Mouse (Mus musculus): ENCODE results near the gene Nrtn.

Nrtn gene

GRCm38 (mm10) chr17:56762769-56763731, 5.7 kb upstream of the Nrtn start:
- DNase-seq (ENCODE audit: low read depth, low spot score): no peak

GRCm38 (mm10) chr17:56761991-56762410, 4.7 kb upstream of the Nrtn start:
- peak; percentile 85 for DNase-seq (ENCODE audit: low read depth, low spot score)

GRCm38 (mm10) chr17:56761077-56761476, 3.7 kb upstream of the Nrtn start:
- no peak for DNase-seq (ENCODE audit: low read depth, low spot score)

GRCm38 (mm10) chr17:56759261-56759660, 1.9 kb upstream of the Nrtn start:
- DNase-seq (ENCODE audit: low read depth, low spot score): no peak

GRCm38 (mm10) chr17:56758132-56758531, 802 bp upstream of the Nrtn start:
- DNase-seq (ENCODE audit: low read depth, low spot score): no peak

- DNase-seq (ENCODE audit: low read depth, low spot score): no peak
These were observed 479 bp downstream of the Nrtn start for GRCm38 (mm10) chr17:56756703-56757399.

GRCm38 (mm10) chr17:56754271-56755185, 2.8 kb downstream of the Nrtn start:
- no peak for DNase-seq (ENCODE audit: low read depth, low spot score)

- no peak for DNase-seq (ENCODE audit: low read depth, low spot score)
These were observed 3.9 kb downstream of the Nrtn start for GRCm38 (mm10) chr17:56753452-56753851.

- DNase-seq (ENCODE audit: low read depth, low spot score): no peak
These were observed 5.8 kb downstream of the Nrtn start for GRCm38 (mm10) chr17:56751404-56752072.

- DNase-seq (ENCODE audit: low read depth, low spot score): no peak
These were observed 13.2 kb downstream of the Nrtn start for GRCm38 (mm10) chr17:56744173-56744572.

- DNase-seq (ENCODE audit: low read depth, low spot score): no peak
These were observed 16.6 kb downstream of the Nrtn start for GRCm38 (mm10) chr17:56740788-56741160.

GRCm38 (mm10) chr17:56740118-56740787, 17.1 kb downstream of the Nrtn start:
- no peak for DNase-seq (ENCODE audit: low read depth, low spot score)

GRCm38 (mm10) chr17:56738221-56738620, 19.1 kb downstream of the Nrtn start:
- DNase-seq (ENCODE audit: low read depth, low spot score): no peak

GRCm38 (mm10) chr17:56736534-56736933, 20.8 kb downstream of the Nrtn start:
- no peak for DNase-seq (ENCODE audit: low read depth, low spot score)

- DNase-seq (ENCODE audit: low read depth, low spot score): no peak
These were observed 27.7 kb downstream of the Nrtn start for GRCm38 (mm10) chr17:56729656-56730055.

- DNase-seq (ENCODE audit: low read depth, low spot score): no peak
These were observed 28.2 kb downstream of the Nrtn start for GRCm38 (mm10) chr17:56729151-56729550.

GRCm38 (mm10) chr17:56728117-56728516, 29.2 kb downstream of the Nrtn start:
- DNase-seq (ENCODE audit: low read depth, low spot score): no peak

- peak; percentile 40 for DNase-seq (ENCODE audit: low read depth, low spot score)
These were observed 29.7 kb downstream of the Nrtn start for GRCm38 (mm10) chr17:56727659-56728058.

GRCm38 (mm10) chr17:56727029-56727649, 30.2 kb downstream of the Nrtn start:
- no peak for DNase-seq (ENCODE audit: low read depth, low spot score)

Measured in embryo, embryonic 11.5 days (tissue).